Mouse (Mus musculus) kidney, adult 2 months (tissue): Measurements from ENCODE around the gene Siva1. TPM values are rescaled to one million over a fixed set of nuclear protein-coding genes. Genes with fewer than 3 reads are reported as not detected.

Source experiments
- DNase-seq: peaks from one replicate; pipeline ENCODE4 v3.0.0; 2021
- H3K27ac ChIP-seq: fragments of 200-500 bp; 2 replicates; pipeline ENCODE4 v1.5.1; 2012; ENCODE audit warnings: low read depth, low read length, control low read depth, inconsistent platforms; ENCODE audit not compliant: insufficient read depth
- H3K27me3 ChIP-seq: fragments of 200-500 bp; replicated peaks from 2 replicates; pipeline ENCODE4 v1.6.1; 2012; ENCODE audit warnings: mild to moderate bottlenecking, moderate library complexity, low read length, inconsistent platforms; ENCODE audit not compliant: control insufficient read depth, insufficient read depth
- H3K36me3 ChIP-seq: fragments of 200-500 bp; 2 replicates; pipeline ENCODE4 v1.6.1; 2012; ENCODE audit warnings: mild to moderate bottlenecking, moderate library complexity, low read length, inconsistent platforms; ENCODE audit not compliant: control insufficient read depth, insufficient read depth
- H3K4me1 ChIP-seq: fragments of 200-500 bp; 2 replicates; pipeline ENCODE4 v1.6.1; 2011; ENCODE audit warnings: low read length; ENCODE audit not compliant: control insufficient read depth, insufficient read depth
- H3K4me3 ChIP-seq: fragments of 200-500 bp; 2 replicates; pipeline ENCODE4 v1.5.1; 2011; ENCODE audit warnings: mild to moderate bottlenecking, low read depth, low read length, control low read depth; ENCODE audit not compliant: insufficient read depth
- CTCF ChIP-seq: fragments of 200-500 bp; conservative IDR thresholded peaks from 2 replicates; pipeline ENCODE4 v1.5.1; 2011; ENCODE audit warnings: low read depth, mild to moderate bottlenecking, control low read depth, low read length, moderate library complexity, mixed read lengths; ENCODE audit not compliant: insufficient read depth, insufficient read length
- POLR2A ChIP-seq: fragments of 200-500 bp; IDR thresholded peaks from one replicate; pipeline ENCODE4 v1.6.1; 2011; ENCODE audit warnings: low read depth, low read length, control low read depth
- WGBS: fragments of 180-500 bp; shearing (Covaris S2); methylation state at CpG from one replicate; pipeline ENCODE4 v1.1.7; 2018; 5-methylcytosine and 5-hydroxymethylcytosine counted together
- polyA plus RNA-seq: library from polyadenylated mRNA; depleted of rRNA; stranded (reverse); fragments of >200 nt; gene quantifications from 2 replicates; pipeline ENCODE4 v1.2.3, GENCODE M21; 2012

The Siva1 gene
- polyA plus RNA-seq, 1 experiment: 27.8 TPM

GRCm38 (mm10) chr12:112673576-112674091, 29.2 kb downstream of the Siva1 start:
- Histone ChIP-seq H3K36me3 (no peaks in the 10 kb centered on the region), H3K4me3 (peak overlapping the region; percentile 86), H3K27ac (peak overlapping the region; percentile 76; the same call in 1 of the 2 replicates), H3K27me3 (no peaks in the 10 kb centered on the region), H3K4me1 (peaks cover 5% of the 10 kb centered on the region; the same call in 1 of the 2 replicates)
- peak; percentile 53 for DNase-seq
- no peak for TF ChIP-seq CTCF
- no peak for TF ChIP-seq POLR2A
- WGBS: 4% methylated on average over 67 of the region's 68 CpGs

- 14% methylated on average over 70 of the region's 70 CpGs for WGBS
- peak; percentile 68 for DNase-seq
- Histone ChIP-seq H3K4me1 (peaks cover 5% of the 10 kb centered on the region; the same call in 1 of the 2 replicates), H3K4me3 (peak within 1 kb of the TSS; percentile 86), H3K27ac (peak within 1 kb of the TSS; percentile 88), H3K36me3 (no peaks in the 10 kb centered on the region), H3K27me3 (no peaks in the 10 kb centered on the region)
- TF ChIP-seq POLR2A: no peak
- TF ChIP-seq CTCF: no peak
Observed at GRCm38 (mm10) chr12:112674132-112675011, 29.9 kb downstream of the Siva1 start, which contains the start of gene Akt1. Gene Akt1, minus strand, starts transcription at chr12:112674884.

- 16% methylated on average over 18 of the region's 18 CpGs for WGBS
- TF ChIP-seq CTCF (peak; percentile 82), POLR2A (no peak)
- peak; percentile 90 for DNase-seq
- Histone ChIP-seq H3K4me3 (no peak overlapping the region), H3K27me3 (no peaks in the 10 kb centered on the region), H3K27ac (no peak overlapping the region), H3K4me1 (peaks cover 5% of the 10 kb centered on the region; the same call in 1 of the 2 replicates), H3K36me3 (no peaks in the 10 kb centered on the region)
Observed at GRCm38 (mm10) chr12:112675245-112676035, 31.0 kb downstream of the Siva1 start.

DNA sequence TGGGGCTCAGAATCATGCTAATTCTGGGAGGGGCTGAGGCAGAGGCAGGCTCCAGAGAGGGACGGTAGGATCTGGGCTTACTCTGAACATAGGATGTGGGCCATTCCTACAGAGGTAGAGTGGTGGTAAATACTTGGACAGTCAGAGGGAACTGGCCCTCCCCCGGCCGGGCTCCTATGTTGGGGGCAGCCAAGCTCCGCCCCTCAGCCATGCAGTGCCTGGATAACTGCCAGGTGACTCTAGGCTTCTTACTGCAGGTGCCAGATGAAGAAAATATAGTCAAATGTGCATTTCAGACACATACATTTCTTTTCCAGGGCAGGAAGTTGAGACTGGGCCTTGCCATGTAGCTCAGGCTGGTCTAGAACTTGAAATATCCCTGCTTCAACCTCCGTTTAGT, 32.6 kb downstream of the Siva1 start:
- Histone ChIP-seq H3K27me3 (no peaks in the 10 kb centered on the region), H3K4me1 (peaks cover 3% of the 10 kb centered on the region; the same call in 1 of the 2 replicates), H3K27ac (no peak overlapping the region), H3K4me3 (no peak overlapping the region), H3K36me3 (no peaks in the 10 kb centered on the region)
- 59% methylated on average over 5 of the region's 5 CpGs for WGBS
- TF ChIP-seq CTCF: no peak
- TF ChIP-seq POLR2A: no peak
- DNase-seq: no peak

DNA sequence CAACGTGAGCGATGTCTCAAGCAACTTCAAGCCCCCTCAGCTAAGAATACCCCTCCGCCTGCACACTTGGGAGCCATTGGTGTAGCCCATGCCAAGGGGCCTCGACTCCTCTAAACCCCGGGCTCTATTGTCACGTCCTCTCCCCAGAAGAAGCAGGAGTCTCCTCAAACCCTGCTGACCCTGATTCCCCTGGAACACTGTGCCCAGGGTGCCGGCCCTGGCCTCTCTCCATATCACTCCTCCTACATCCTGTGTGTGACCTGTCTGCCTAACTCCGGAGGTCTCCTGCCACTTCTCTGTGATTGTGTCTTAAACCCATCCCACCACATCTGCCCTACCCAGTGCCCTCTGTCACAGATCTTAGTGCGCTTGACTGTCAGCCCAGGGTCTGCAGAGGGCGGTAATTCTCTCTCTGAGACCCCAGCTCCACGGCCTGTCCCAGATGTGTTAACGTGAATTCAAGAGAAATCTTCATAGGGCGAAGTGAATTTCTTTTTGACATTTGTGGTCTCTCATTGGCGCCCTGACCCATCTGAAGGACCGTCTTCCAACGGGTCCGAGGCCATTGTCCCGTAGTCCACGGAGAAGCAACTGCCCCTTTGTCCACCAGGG, 33.6 kb downstream of the Siva1 start:
- 0 out of 2 replicates have a peak, but pooled peaks have one; percentile 18 for TF ChIP-seq CTCF
- no peak for TF ChIP-seq POLR2A
- Histone ChIP-seq H3K27ac (peak overlapping the region; percentile 28; the same call in 1 of the 2 replicates), H3K4me3 (peak overlapping the region; percentile 80), H3K4me1 (peaks cover under 1% of the 10 kb centered on the region; the same call in 1 of the 2 replicates), H3K36me3 (no peaks in the 10 kb centered on the region), H3K27me3 (no peaks in the 10 kb centered on the region)
- DNase-seq: no peak
- 40% methylated on average over 19 of the region's 19 CpGs for WGBS

- peak within 1 kb of the TSS; percentile 36; the same call in 1 of the 2 replicates for H3K27ac ChIP-seq
- H3K36me3 ChIP-seq: no peaks in the 10 kb centered on the region
- TF ChIP-seq POLR2A: no peak
- no peak for TF ChIP-seq CTCF
- peak within 1 kb of the TSS; percentile 80 for H3K4me3 ChIP-seq
- H3K27me3 ChIP-seq: no peaks in the 10 kb centered on the region
- 1% methylated on average over 57 of the region's 60 CpGs for WGBS
- H3K4me1 ChIP-seq: no peaks in the 10 kb centered on the region
- DNase-seq: peak; percentile 77
Observed at GRCm38 (mm10) chr12:112678555-112679026, 34.1 kb downstream of the Siva1 start, which contains the start of gene Zbtb42. Gene Zbtb42, plus strand, starts transcription at chr12:112678828.
